Mouse (Mus musculus): ENCODE results near the gene Adgrl1.

Adgrl1 gene

DNA sequence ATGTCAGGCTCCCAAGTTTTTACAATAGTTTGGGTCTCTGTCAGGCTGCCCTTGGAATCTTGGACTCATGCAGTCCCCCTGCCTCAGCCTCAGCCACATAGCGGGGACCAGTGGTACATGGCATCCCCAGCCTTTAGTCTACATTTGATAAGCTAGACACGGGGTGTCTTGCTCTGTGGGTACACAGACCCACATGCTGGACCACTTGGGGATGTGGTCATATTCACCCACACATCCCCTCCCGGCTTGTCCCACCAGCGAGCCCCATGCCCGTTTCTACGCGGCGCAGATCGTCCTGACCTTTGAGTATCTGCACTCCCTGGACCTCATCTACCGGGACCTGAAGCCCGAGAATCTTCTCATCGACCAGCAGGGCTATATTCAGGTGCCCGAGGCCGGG lies 90.3 kb downstream of the Adgrl1 start:
- no peak for DNase-seq (ENCODE audit: low spot score in 2 of 2)
